Mouse (Mus musculus) left cerebral cortex, adult 2 months (tissue): ENCODE measurements around the gene Shroom3. TPM values are rescaled to one million over a fixed set of nuclear protein-coding genes. Genes with fewer than 3 reads are reported as not detected.

Source experiments
- DNase-seq, 2 experiments: peaks; one replicate each; pipeline ENCODE4 v3.0.0; 2021 to 2022; ENCODE audit warnings: low spot score in 2 of 2, mixed read lengths in 1 of 2; ENCODE audit errors: extremely low spot score in 1 of 2
- H3K27ac ChIP-seq: fragments of 200-600 bp; 2 replicates; pipeline ENCODE4 v1.8.1; 2022
- H3K4me3 ChIP-seq: fragments of 200-600 bp; 2 replicates; pipeline ENCODE4 v1.8.1; 2022
- CTCF ChIP-seq: fragments of 200-600 bp; IDR thresholded peaks from 2 replicates; pipeline ENCODE4 v1.8.1; 2022; ENCODE audit warnings: antibody characterized with exemption, mild to moderate bottlenecking, moderate library complexity
- intact Hi-C: fragments of 180-260 bp; cut with DNase I; formaldehyde crosslinking; loops from one replicate; pipeline ENCODE4 v1.15.1; 2025
- total RNA-seq, 2 experiments: library from RNA; stranded (reverse); gene quantifications; 2 replicates each; pipeline ENCODE4 v1.2.3; 2021

The Shroom3 gene
- total RNA-seq, 2 experiments from 2014 or later: 4.3 to 6.3 TPM

DNA sequence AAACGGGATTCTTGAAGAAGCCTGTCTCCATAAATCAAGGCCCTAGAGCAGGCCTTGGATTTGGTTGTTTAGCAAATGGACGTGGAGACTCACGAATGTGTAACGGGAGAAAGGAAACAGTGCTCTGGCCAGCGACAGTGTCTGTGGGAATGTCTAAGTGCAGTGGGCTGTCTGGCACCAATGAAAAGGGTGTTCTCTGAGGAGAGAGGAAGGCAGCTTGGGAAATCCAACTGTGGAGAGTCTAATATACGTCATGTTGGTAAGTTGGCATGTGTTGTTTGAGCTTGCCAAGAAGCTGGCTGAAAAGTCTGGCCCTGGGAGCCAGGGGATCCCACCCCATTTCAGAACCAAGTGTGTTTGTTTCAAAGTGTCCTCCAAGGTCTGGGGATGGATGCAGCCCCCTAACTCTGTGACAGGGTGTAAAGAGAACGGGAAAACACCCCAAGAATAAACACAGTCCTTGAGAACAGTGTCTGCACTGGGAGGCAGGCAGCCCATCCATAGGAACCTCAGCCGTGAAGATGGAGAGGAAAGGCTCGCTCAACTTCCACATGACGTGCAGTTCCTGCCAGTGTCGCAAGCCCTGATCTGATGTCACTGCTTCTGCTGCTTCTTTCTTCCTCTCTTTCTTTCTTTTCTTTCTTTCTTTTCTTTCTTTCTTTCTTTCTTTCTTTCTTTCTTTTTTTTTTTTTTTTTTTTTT lies 134.0 kb downstream of the Shroom3 start:
- H3K4me3 ChIP-seq: no peak overlapping the region
- no peak for TF ChIP-seq CTCF
- no peak overlapping the region for H3K27ac ChIP-seq
- DNase-seq: no peak
- intact Hi-C loops: no loop called here

GRCm38 (mm10) chr5:92821370-92821769 lies 138.1 kb downstream of the Shroom3 start:
- no peak for DNase-seq
- H3K27ac ChIP-seq: no peak overlapping the region
- intact Hi-C loops: no loop called here
- no peak overlapping the region for H3K4me3 ChIP-seq
- no peak for TF ChIP-seq CTCF

DNA sequence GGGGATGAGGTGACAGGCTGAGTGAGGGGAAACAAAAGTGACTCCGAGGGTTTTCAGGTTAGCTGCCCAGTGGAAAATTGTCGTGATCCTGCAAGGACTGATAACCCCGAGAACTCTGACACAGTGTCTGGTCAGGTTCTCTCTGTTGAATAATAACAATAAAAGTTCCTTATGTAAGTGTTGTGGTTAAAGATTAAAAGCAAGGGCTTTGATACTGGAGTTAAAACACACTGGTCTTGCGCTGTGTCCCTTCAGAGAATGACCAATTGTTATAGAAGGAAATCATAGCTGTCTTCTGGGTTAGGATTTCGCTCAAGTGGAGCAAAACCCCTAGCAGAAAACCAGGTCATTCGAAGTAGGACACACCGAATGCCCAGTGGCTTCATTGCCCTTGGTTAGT lies 140.3 kb downstream of the Shroom3 start:
- intact Hi-C loops: no loop called here
- no peak for TF ChIP-seq CTCF
- DNase-seq: no peak
- no peak overlapping the region for H3K4me3 ChIP-seq
- no peak overlapping the region for H3K27ac ChIP-seq

DNA sequence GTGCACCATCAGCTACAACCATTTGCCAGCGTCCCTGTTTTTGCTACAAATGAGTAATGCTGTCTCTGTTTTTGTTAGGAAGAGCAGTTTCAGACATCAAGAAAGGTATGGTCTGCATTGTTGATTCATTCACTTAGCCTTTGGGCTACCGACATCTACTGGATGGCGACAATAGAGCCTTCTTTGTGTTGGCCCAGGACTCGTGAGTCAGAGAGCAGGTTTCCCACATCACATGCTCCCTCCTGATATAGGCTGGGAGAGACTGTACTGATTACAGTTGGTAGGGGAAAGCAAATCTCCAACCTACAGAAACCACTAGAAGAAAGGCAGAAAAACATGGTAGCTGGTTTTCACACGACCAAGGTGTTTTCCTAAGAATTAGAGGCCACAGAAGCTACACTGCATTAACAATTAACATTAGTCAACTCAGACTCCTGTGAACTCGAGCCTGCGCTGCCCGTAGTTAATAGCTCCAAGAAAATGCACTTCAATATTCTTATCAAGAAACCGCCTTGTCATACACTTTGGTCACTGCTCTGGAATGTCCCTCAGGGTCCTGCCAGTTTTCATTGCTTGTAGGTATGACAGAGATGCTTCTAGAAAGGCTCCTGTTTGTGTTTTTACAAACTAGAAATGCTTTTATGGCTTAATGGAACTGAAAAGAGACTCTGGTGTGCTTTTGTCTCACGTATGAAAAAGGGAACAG lies 141.2 kb downstream of the Shroom3 start:
- intact Hi-C loops: no loop called here
- DNase-seq: no peak
- no peak overlapping the region for H3K27ac ChIP-seq
- H3K4me3 ChIP-seq: no peak overlapping the region
- TF ChIP-seq CTCF: no peak

GRCm38 (mm10) chr5:92830391-92830790 lies 147.2 kb downstream of the Shroom3 start:
- Histone ChIP-seq H3K27ac (no peak overlapping the region), H3K4me3 (no peak overlapping the region)
- TF ChIP-seq CTCF: no peak
- no peak for DNase-seq
- intact Hi-C loops: no loop called here

DNA sequence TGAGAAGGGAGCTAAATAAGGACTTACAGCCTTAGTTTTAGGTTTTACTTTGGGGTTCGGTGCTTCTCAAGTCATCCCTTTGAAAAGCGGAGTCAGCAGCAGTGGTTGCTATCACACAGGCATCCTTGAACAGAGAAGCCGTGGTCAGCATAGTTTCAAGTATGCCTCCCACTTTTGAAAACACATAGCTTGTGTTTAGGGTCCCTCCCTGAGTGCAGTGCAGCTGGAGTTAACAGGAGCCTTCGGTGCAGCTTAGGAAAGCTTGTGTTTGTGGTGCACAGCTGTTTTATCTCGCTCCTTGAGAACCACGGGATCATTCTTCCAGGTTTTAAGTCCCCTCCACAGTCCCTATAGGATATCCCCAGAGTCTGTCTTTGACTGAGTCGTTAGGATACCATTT lies 151.3 kb downstream of the Shroom3 start:
- H3K4me3 ChIP-seq: no peak overlapping the region
- DNase-seq: no peak
- H3K27ac ChIP-seq: no peak overlapping the region
- intact Hi-C loops: no loop called here
- TF ChIP-seq CTCF: no peak

DNA sequence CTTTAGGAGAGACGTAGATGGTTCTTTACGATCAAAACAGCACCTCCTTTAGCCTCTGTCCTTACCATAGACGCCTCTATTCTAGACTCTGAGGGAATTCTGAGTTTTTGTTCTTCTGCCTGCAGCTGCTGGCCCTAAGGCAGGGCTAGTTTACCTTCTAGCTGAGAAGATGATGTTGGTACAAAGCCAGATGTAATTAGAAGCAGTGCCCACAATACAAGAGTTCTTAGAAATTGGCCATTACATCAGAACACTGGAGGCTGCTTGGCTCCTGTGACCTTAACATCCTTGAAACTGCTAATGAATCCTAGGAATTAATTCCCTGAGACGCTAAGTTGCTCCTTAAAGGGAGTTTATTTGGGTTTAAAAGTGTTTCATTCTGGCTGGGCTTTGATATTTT lies 154.1 kb downstream of the Shroom3 start:
- H3K4me3 ChIP-seq: no peak overlapping the region
- H3K27ac ChIP-seq: no peak overlapping the region
- DNase-seq: no peak
- intact Hi-C loops: no loop called here
- TF ChIP-seq CTCF: no peak

GRCm38 (mm10) chr5:92838351-92838784 lies 155.1 kb downstream of the Shroom3 start:
- no peak for TF ChIP-seq CTCF
- no peak overlapping the region for H3K27ac ChIP-seq
- no peak for DNase-seq
- no peak overlapping the region for H3K4me3 ChIP-seq
- intact Hi-C loops: no loop called here

DNA sequence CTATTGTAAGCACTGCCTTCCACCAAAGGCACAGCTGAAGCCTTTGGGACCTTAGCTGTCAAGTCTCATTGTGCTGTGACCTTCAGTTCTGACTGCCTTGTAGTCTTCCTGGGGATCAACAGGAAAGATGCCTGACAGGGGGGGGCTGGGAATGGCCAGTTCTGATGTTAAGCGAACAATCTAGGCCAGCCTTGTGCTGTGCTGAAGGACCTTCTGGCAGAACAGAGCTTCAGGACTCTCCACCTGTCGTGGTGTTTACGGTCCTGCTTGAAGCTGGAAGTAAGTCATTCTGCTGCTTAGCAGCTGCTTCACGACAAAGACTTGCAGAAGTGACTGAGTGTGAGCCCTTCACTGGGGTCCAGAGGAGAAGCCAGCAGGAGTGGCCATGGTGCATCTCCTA lies 156.1 kb downstream of the Shroom3 start:
- no peak for TF ChIP-seq CTCF
- intact Hi-C loops: no loop called here
- H3K4me3 ChIP-seq: no peak overlapping the region
- no peak overlapping the region for H3K27ac ChIP-seq
- no peak for DNase-seq

DNA sequence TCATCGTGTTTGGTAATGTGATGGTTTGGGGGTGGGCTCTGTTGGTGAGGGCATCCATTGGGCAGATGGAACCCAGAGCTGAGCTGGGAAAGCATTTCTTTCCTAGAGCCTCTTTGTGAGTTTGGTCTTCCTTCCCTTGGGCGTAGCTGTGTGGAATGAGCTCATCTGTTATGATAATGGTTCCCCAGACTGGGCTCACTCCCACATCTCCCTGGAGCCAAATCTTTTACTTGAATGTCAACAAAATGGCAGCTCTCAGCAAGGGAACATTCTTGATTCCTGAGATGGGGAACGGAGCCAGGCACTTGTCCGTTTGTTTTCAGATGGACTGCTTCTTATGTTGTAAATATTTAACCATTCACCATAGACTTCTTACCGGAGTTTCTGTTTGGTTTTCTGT lies 158.2 kb downstream of the Shroom3 start:
- intact Hi-C loops: no loop called here
- Histone ChIP-seq H3K4me3 (no peak overlapping the region), H3K27ac (no peak overlapping the region)
- no peak for DNase-seq
- no peak for TF ChIP-seq CTCF

GRCm38 (mm10) chr5:92842417-92842816 lies 159.2 kb downstream of the Shroom3 start:
- intact Hi-C loops: no loop called here
- TF ChIP-seq CTCF: no peak
- Histone ChIP-seq H3K27ac (no peak overlapping the region), H3K4me3 (no peak overlapping the region)
- DNase-seq: no peak

DNA sequence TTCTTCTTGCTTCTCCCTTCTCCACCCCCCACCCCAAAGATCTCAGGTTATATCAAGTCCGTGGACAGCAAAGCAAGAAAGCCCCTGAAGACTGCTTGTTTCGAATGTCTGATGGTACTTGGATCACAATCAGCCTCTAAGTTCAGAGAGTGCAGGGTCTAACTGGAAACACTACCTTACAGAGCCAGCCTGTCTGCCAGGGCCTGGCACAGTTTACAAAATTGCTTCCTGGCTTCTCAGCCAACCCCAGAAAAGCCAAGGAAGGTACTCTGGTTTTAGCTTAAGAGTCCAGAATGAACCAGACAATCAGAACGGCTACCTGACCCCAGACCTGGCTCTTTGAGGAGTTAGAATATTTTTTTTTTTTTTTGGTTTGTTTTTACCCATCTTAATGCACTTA lies 159.6 kb downstream of the Shroom3 start:
- intact Hi-C loops: no loop called here
- H3K27ac ChIP-seq: no peak overlapping the region
- DNase-seq: no peak
- no peak for TF ChIP-seq CTCF
- H3K4me3 ChIP-seq: no peak overlapping the region
